In genomic region chr11:69395235-69395633, GRCm38 (mm10) we compare ENCODE assay signal across 7 mouse cellular contexts. TPM values are rescaled to one million over a fixed set of nuclear protein-coding genes. Genes with fewer than 3 reads are reported as not detected.
A peak's percentile ranks its signal among the peaks of the same experiment; 100 is the strongest.
DNase-seq lines count a peak whose midpoint lies in the region; ATAC-seq and TF ChIP-seq lines count a peak whose summit lies in the region.
"Not testable (repeated sequence)": the region's sequence is repeated elsewhere in the genome, so short reads cannot be mapped to it uniquely, and the experiment has no call there.

Gene Naa38 (plus strand): TSS chr11:69395487.
Gene Cyb5d1 (minus strand): TSS chr11:69395631.

- H3K4me3 ChIP-seq in embryonic facial prominence, embryonic 13.5 days = peak within 1 kb of the TSS; percentile 56
- H3K4me3 ChIP-seq in kidney, adult 2 months (ENCODE audit: insufficient read depth, low read depth, low read length) = peak within 1 kb of the TSS; percentile 91
- H3K4me3 ChIP-seq in limb, embryonic 12.5 days (replicated peaks) = peak within 1 kb of the TSS; percentile 66
- peak within 1 kb of the TSS; percentile 65 for H3K4me3 ChIP-seq in midbrain, embryonic 14.5 days (replicated peaks; ENCODE audit: low read depth, low read length)

- H3K27ac ChIP-seq in embryonic facial prominence, embryonic 13.5 days = peak within 1 kb of the TSS; percentile 95
- peak within 1 kb of the TSS; percentile 99 for H3K27ac ChIP-seq in kidney, adult 2 months (ENCODE audit: insufficient read depth, low read depth, low read length)
- peak within 1 kb of the TSS; percentile 93 for H3K27ac ChIP-seq in limb, embryonic 12.5 days
- H3K27ac ChIP-seq in midbrain, embryonic 14.5 days (replicated peaks; ENCODE audit: low read depth, low read length) = peak within 1 kb of the TSS; percentile 96

- H3K9me3 ChIP-seq in embryonic facial prominence, embryonic 13.5 days; limb, embryonic 12.5 days; midbrain, embryonic 14.5 days (ENCODE audit: control insufficient read depth, low read length): not testable (repeated sequence)

- not testable (repeated sequence) for H3K27me3 ChIP-seq in embryonic facial prominence, embryonic 13.5 days; kidney, adult 2 months (replicated peaks; ENCODE audit: control insufficient read depth, insufficient read depth, low read length); limb, embryonic 12.5 days; midbrain, embryonic 14.5 days (ENCODE audit: control insufficient read depth, insufficient read depth, low read length)

- H3K4me2 ChIP-seq in embryonic facial prominence, embryonic 13.5 days = peak within 1 kb of the TSS; percentile 74
- peak within 1 kb of the TSS; percentile 84 for H3K4me2 ChIP-seq in limb, embryonic 12.5 days
- peak within 1 kb of the TSS; percentile 84 for H3K4me2 ChIP-seq in midbrain, embryonic 14.5 days (ENCODE audit: low read length)

- peak within 1 kb of the TSS; percentile 84 for H3K9ac ChIP-seq in embryonic facial prominence, embryonic 13.5 days
- H3K9ac ChIP-seq in limb, embryonic 12.5 days (replicated peaks) = peak within 1 kb of the TSS; percentile 88
- H3K9ac ChIP-seq in midbrain, embryonic 14.5 days (replicated peaks; ENCODE audit: low read length) = peak within 1 kb of the TSS; percentile 73

- peaks cover 26% of the 10 kb centered on the region for H3K36me3 ChIP-seq in embryonic facial prominence, embryonic 13.5 days
- not testable (repeated sequence) for H3K36me3 ChIP-seq in kidney, adult 2 months (ENCODE audit: control insufficient read depth, insufficient read depth, low read length)
- peaks cover 22% of the 10 kb centered on the region for H3K36me3 ChIP-seq in limb, embryonic 12.5 days
- H3K36me3 ChIP-seq in midbrain, embryonic 14.5 days (ENCODE audit: control insufficient read depth, insufficient read depth, low read length) = peaks cover 28% of the 10 kb centered on the region

- TF ChIP-seq CTCF in kidney, adult 2 months (conservative IDR thresholded peaks at IDR 0.05; ENCODE audit: insufficient read depth, insufficient read length, low read depth, low read length) = not testable (repeated sequence)

- TF ChIP-seq POLR2A in kidney, adult 2 months (IDR thresholded peaks at IDR 0.05; ENCODE audit: low read depth, low read length) = not testable (repeated sequence)

- ATAC-seq in embryonic facial prominence, embryonic 13.5 days (ENCODE audit: insufficient number of reproducible peaks, insufficient read depth, low FRiP score, low TSS enrichment, low read depth) = peak; percentile 49; the same call in 1 of the 2 replicates
- ATAC-seq in limb, embryonic 12.5 days (ENCODE audit: insufficient number of reproducible peaks, insufficient read depth, low FRiP score, low TSS enrichment, low read depth) = peak; percentile 29
- peak; percentile 77 for ATAC-seq in midbrain, embryonic 14.5 days (ENCODE audit: low FRiP score, low TSS enrichment)

- WGBS in embryonic facial prominence, embryonic 13.5 days = 0% methylated on average over 24 of the region's 24 CpGs
- under 1% methylated on average over 24 of the region's 24 CpGs for WGBS in kidney, adult 2 months
- under 1% methylated on average over 24 of the region's 24 CpGs for WGBS in limb, embryonic 12.5 days
- under 1% methylated on average over 24 of the region's 24 CpGs for WGBS in midbrain, embryonic 14.5 days

- peak; percentile 92 for DNase-seq in adrenal gland, postnatal 14 days
- peak; percentile 94 to 95 for DNase-seq in heart, adult 18-20 months
- DNase-seq in kidney, adult 2 months = peak; percentile 97
- DNase-seq in midbrain, embryonic 14.5 days = peak; percentile 95
- DNase-seq in spleen, adult 12 weeks (ENCODE audit: low spot score) = peak; percentile 84

- H3K4me1 ChIP-seq in embryonic facial prominence, embryonic 13.5 days = peaks cover 44% of the 10 kb centered on the region
- H3K4me1 ChIP-seq in kidney, adult 2 months (ENCODE audit: control insufficient read depth, insufficient read depth, low read length) = not testable (repeated sequence)
- peaks cover 43% of the 10 kb centered on the region for H3K4me1 ChIP-seq in limb, embryonic 12.5 days (replicated peaks)
- H3K4me1 ChIP-seq in midbrain, embryonic 14.5 days (ENCODE audit: control insufficient read depth, insufficient read depth, low read length) = peaks cover 17% of the 10 kb centered on the region; the same call in 1 of the 2 replicates

RNA-seq across cellular contexts. Expression of gene Naa38, which starts in this region (rescaled TPM):
- 124 and 137 TPM in 2 replicates for total RNA-seq in adrenal gland, postnatal 14 days (2021)
- 145 and 150 TPM in 2 replicates for polyA plus RNA-seq in embryonic facial prominence, embryonic 13.5 days (2015; fragmentation: Nextera tagmentation; extraction: Ambion mirVana)
- 100 to 1,000 TPM; 112 to 118 TPM for total RNA-seq in heart, adult 18-20 months (2021)
- polyA plus RNA-seq in kidney, adult 2 months (2012; rRNA removed) = 251 and 317 TPM in 2 replicates
- 126 and 136 TPM in 2 replicates for polyA plus RNA-seq in limb, embryonic 12.5 days (2016; fragmentation: Nextera tagmentation; extraction: Ambion mirVana)
- 97.6 and 123 TPM in 2 replicates for polyA plus RNA-seq in midbrain, embryonic 14.5 days (2014; fragmentation: Nextera tagmentation; extraction: Ambion mirVana)

RNA-seq across cellular contexts. Expression of gene Cyb5d1, which starts in this region (rescaled TPM):
- 34.2 and 42.6 TPM in 2 replicates for total RNA-seq in adrenal gland, postnatal 14 days (2021)
- 43.4 and 46.5 TPM in 2 replicates for polyA plus RNA-seq in embryonic facial prominence, embryonic 13.5 days (2015; fragmentation: Nextera tagmentation; extraction: Ambion mirVana)
- 10 to 100 TPM; 30.2 to 32.2 TPM for total RNA-seq in heart, adult 18-20 months (2021)
- 26.6 and 27.9 TPM in 2 replicates for polyA plus RNA-seq in kidney, adult 2 months (2012; rRNA removed)
- 42.5 and 42.6 TPM in 2 replicates for polyA plus RNA-seq in limb, embryonic 12.5 days (2016; fragmentation: Nextera tagmentation; extraction: Ambion mirVana)
- 17.0 and 24.8 TPM in 2 replicates for polyA plus RNA-seq in midbrain, embryonic 14.5 days (2014; fragmentation: Nextera tagmentation; extraction: Ambion mirVana)

Comparison
In these comparisons a context has a peak if more than half of its experiments do, and no peak if none do; other contexts are left out.
1. Peak in every context shown above with its lines: DNase-seq, ATAC-seq, H3K4me3 ChIP-seq and H3K27ac ChIP-seq.